Mouse (Mus musculus) thymus, adult 2 months (tissue): Measurements from ENCODE around the gene Bri3bp.

Source experiments
- CTCF ChIP-seq: fragments of 200-500 bp; IDR thresholded peaks from 2 replicates; pipeline ENCODE4 v1.5.1; 2012; ENCODE audit warnings: mild to moderate bottlenecking, control low read depth, low read length, moderate library complexity, borderline replicate concordance; ENCODE audit not compliant: control insufficient read depth, poor library complexity, insufficient read depth; ENCODE audit errors: extremely low read depth
- POLR2A ChIP-seq: fragments of 200-500 bp; IDR thresholded peaks from 2 replicates; pipeline ENCODE4 v1.6.1; 2012; ENCODE audit warnings: mild to moderate bottlenecking, low read length, control low read depth, moderate library complexity; ENCODE audit not compliant: control insufficient read depth, poor library complexity, insufficient read depth; ENCODE audit errors: extremely low read depth

- TF ChIP-seq CTCF, result no peak
- TF ChIP-seq POLR2A, result no peak
Observed at GRCm38 (mm10) chr5:125492379-125493092, 51.2 kb downstream of the Bri3bp start.
